Mouse (Mus musculus) intestine, postnatal 0 days (tissue): ENCODE data around the gene Stard3nl. TPM values are rescaled to one million over a fixed set of nuclear protein-coding genes. Genes with fewer than 3 reads are reported as not detected.
"Not testable (repeated sequence)": the region's sequence is repeated elsewhere in the genome, so short reads cannot be mapped to it uniquely, and the experiment has no call there.

Experiments used
- ATAC-seq: fragments of 200-750 bp; cut with Nextera tagmentation; 2 replicates; pipeline ENCODE4 v1.8.0; 2017; ENCODE audit warnings: mild to moderate bottlenecking, moderate TSS enrichment, moderate library complexity
- H3K27ac ChIP-seq: fragments of 300-500 bp; sonication (generic); 2 replicates; pipeline ENCODE4 v1.5.1; 2014; ENCODE audit warnings: mild to moderate bottlenecking, low read depth, low read length, moderate library complexity
- H3K27me3 ChIP-seq: fragments of 300-500 bp; sonication (generic); replicated peaks from 2 replicates; pipeline ENCODE4 v1.6.1; 2014; ENCODE audit warnings: low read length, mixed read lengths; ENCODE audit not compliant: control insufficient read depth, insufficient read depth
- H3K36me3 ChIP-seq: fragments of 300-500 bp; sonication (generic); 2 replicates; pipeline ENCODE4 v1.6.1; 2014; ENCODE audit warnings: mild to moderate bottlenecking, moderate library complexity; ENCODE audit not compliant: control insufficient read depth, insufficient read depth
- H3K4me1 ChIP-seq: fragments of 300-500 bp; sonication (generic); replicated peaks from 2 replicates; pipeline ENCODE4 v1.6.1; 2014; ENCODE audit warnings: antibody characterized with exemption, low read length, mixed read lengths; ENCODE audit not compliant: control insufficient read depth, insufficient read depth
- H3K4me2 ChIP-seq: fragments of 300-500 bp; sonication (generic); replicated peaks from 2 replicates; pipeline ENCODE4 v1.6.1; 2014; ENCODE audit warnings: low read depth, mild to moderate bottlenecking, moderate library complexity
- H3K4me3 ChIP-seq: fragments of 300-500 bp; sonication (generic); 2 replicates; pipeline ENCODE4 v1.5.1; 2014; ENCODE audit warnings: low read depth, low read length
- H3K9ac ChIP-seq: fragments of 300-500 bp; sonication (generic); 2 replicates; pipeline ENCODE4 v1.6.1; 2014; ENCODE audit warnings: mild to moderate bottlenecking, low read depth, low read length
- H3K9me3 ChIP-seq: fragments of 300-500 bp; sonication (generic); 2 replicates; pipeline ENCODE4 v1.6.1; 2016; ENCODE audit warnings: mixed run types; ENCODE audit not compliant: control insufficient read depth
- CTCF ChIP-seq: sonication (generic); IDR thresholded peaks from 2 replicates; pipeline ENCODE4 v1.5.1; 2016; ENCODE audit warnings: low read depth, mild to moderate bottlenecking, control low read depth, antibody characterized with exemption, moderate library complexity
- WGBS: fragments of 180-500 bp; shearing (Covaris S2); extraction: QIAGEN DNeasy Blood & Tissue Kit; methylation state at CpG from one replicate; pipeline ENCODE4 v1.1.7; 2014; 5-methylcytosine and 5-hydroxymethylcytosine counted together
- polyA plus RNA-seq: library from polyadenylated mRNA; unstranded; fragments of >200 nt; fragmentation: Nextera tagmentation; extraction: Ambion mirVana; gene quantifications from 2 replicates; pipeline ENCODE4 v1.2.1, GENCODE M21; 2015

Stard3nl gene
- polyA plus RNA-seq, 1 experiment from 2014 or later: 79.6 TPM

DNA sequence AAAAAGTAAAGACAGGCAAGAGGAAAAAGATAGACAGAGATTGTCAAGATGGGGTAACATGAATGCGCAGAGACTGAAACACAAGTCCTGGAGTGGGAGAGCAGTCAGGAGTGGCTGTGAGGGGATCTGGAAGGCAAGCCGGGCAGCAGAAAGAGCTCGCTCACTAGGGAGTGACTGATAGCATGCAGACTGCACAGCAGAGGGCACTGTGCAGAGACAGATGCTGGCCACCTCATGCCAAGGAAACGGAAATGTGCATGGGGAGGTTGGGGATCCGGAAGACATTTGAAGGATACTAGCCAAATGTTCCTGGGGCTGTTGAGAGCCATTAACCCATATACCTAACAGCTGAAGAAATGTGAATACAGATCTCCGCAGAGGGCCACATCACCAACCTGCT lies 33.2 kb downstream of the Stard3nl start:
- Histone ChIP-seq H3K4me1 (no peaks in the 10 kb centered on the region), H3K27me3 (no peaks in the 10 kb centered on the region), H3K9me3 (no peaks in the 10 kb centered on the region), H3K27ac (no peak overlapping the region), H3K9ac (no peak overlapping the region), H3K4me2 (no peak overlapping the region), H3K4me3 (no peak overlapping the region), H3K36me3 (peaks cover 17% of the 10 kb centered on the region)
- ATAC-seq: no peak
- TF ChIP-seq CTCF: peak; percentile 70
- 72% methylated on average over 6 of the region's 6 CpGs for WGBS

- Histone ChIP-seq H3K9me3 (no peaks in the 10 kb centered on the region), H3K4me3 (no peak overlapping the region), H3K27me3 (no peaks in the 10 kb centered on the region), H3K4me1 (no peaks in the 10 kb centered on the region), H3K9ac (no peak overlapping the region), H3K4me2 (no peak overlapping the region), H3K27ac (no peak overlapping the region), H3K36me3 (peaks cover 24% of the 10 kb centered on the region)
- no peak for TF ChIP-seq CTCF
- ATAC-seq: no peak
- WGBS: 67% methylated on average over 5 of the region's 5 CpGs
Observed at GRCm38 (mm10) chr13:19358027-19358426, 37.6 kb downstream of the Stard3nl start.

- H3K4me1 ChIP-seq: no peaks in the 10 kb centered on the region
- no peak overlapping the region for H3K4me2 ChIP-seq
- 77% methylated on average over 7 of the region's 7 CpGs for WGBS
- H3K9ac ChIP-seq: no peak overlapping the region
- H3K9me3 ChIP-seq: no peaks in the 10 kb centered on the region
- TF ChIP-seq CTCF: no peak
- no peak for ATAC-seq
- H3K4me3 ChIP-seq: no peak overlapping the region
- no peak overlapping the region for H3K27ac ChIP-seq
- peaks cover 24% of the 10 kb centered on the region for H3K36me3 ChIP-seq
- H3K27me3 ChIP-seq: no peaks in the 10 kb centered on the region
Observed at GRCm38 (mm10) chr13:19357301-19357700, 38.3 kb downstream of the Stard3nl start.

GRCm38 (mm10) chr13:19356720-19357119 lies 38.9 kb downstream of the Stard3nl start:
- no peak overlapping the region for H3K4me2 ChIP-seq
- no peak for ATAC-seq
- H3K27ac ChIP-seq: no peak overlapping the region
- no peaks in the 10 kb centered on the region for H3K27me3 ChIP-seq
- no peak for TF ChIP-seq CTCF
- no peaks in the 10 kb centered on the region for H3K9me3 ChIP-seq
- no peak overlapping the region for H3K4me3 ChIP-seq
- 85% methylated on average over 5 of the region's 5 CpGs for WGBS
- no peak overlapping the region for H3K9ac ChIP-seq
- H3K4me1 ChIP-seq: no peaks in the 10 kb centered on the region
- H3K36me3 ChIP-seq: peaks cover 24% of the 10 kb centered on the region

DNA sequence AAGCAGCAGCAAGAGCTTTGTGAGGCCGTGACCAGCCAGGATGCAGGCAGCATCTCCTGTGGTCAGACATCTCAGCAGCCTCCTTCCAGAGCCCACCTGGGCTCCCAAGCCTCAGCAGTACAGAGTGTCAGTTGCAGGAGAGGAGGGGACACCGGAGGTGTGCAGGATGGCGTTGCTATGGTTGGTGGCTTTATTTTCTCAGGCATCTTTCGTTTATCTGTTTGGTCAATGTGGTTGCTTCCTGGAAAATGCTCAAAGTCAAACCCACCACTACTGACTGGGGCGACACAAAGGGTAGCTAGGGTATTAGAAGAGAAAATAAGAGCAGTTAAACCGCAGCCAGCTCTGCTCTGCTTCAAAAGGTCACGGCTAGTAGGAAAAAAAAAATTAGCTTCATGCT lies 39.5 kb downstream of the Stard3nl start:
- no peak overlapping the region for H3K4me2 ChIP-seq
- ATAC-seq: no peak
- 86% methylated on average over 7 of the region's 7 CpGs for WGBS
- H3K36me3 ChIP-seq: peaks cover 24% of the 10 kb centered on the region
- H3K27ac ChIP-seq: no peak overlapping the region
- TF ChIP-seq CTCF: no peak
- H3K9ac ChIP-seq: no peak overlapping the region
- no peak overlapping the region for H3K4me3 ChIP-seq
- H3K27me3 ChIP-seq: no peaks in the 10 kb centered on the region
- no peaks in the 10 kb centered on the region for H3K9me3 ChIP-seq
- no peaks in the 10 kb centered on the region for H3K4me1 ChIP-seq

DNA sequence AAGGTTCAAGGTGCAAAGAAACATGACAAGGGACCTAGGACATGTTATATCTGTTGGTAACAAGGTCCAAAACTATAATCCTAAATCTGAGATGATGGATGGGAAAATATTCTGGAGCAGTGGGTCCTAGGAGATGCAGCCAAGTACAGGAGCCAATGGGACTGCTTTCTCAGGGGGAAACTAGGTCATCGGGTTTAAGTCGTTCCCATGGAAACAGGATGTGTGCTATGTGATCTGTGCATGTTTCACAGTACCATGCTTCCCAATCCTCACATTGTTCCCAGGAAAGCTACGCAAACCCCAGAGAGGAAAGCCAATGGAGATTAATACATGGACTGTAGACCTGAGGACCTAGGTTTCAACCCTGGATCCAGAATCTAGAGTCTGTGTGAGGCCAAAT lies 42.8 kb downstream of the Stard3nl start:
- 82% methylated on average over 3 of the region's 3 CpGs for WGBS
- Histone ChIP-seq H3K9ac (no peak overlapping the region), H3K4me3 (no peak overlapping the region), H3K4me2 (no peak overlapping the region), H3K36me3 (peaks cover 11% of the 10 kb centered on the region), H3K27me3 (no peaks in the 10 kb centered on the region), H3K4me1 (no peaks in the 10 kb centered on the region), H3K9me3 (no peaks in the 10 kb centered on the region), H3K27ac (no peak overlapping the region)
- TF ChIP-seq CTCF: no peak
- ATAC-seq: no peak

DNA sequence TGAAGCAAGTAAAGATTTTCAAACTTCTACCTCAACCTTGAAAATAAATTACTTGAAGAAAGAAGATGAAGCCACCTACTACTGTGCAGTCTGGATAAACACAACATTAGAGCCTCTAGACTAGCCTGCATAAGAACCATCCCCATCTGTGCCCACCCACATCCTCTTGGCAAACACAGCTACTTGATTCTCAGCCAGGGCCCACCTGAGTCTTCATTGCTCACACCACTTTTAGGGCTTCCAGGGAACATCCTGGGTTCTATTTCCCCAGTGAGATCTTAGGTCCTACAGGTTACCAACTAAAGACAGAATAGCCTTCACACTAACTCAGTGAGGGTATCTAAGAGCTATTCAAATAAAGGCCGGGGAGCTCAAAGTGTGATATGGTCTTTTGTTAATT lies 55.2 kb downstream of the Stard3nl start:
- not testable (repeated sequence) for H3K4me3 ChIP-seq, H3K36me3 ChIP-seq, H3K9me3 ChIP-seq, H3K27me3 ChIP-seq, H3K4me2 ChIP-seq, H3K9ac ChIP-seq, H3K4me1 ChIP-seq, H3K27ac ChIP-seq, ATAC-seq
- WGBS: 78% methylated on average over 1 of the region's 1 CpGs

- not testable (repeated sequence) for H3K36me3 ChIP-seq, H3K9ac ChIP-seq, H3K4me2 ChIP-seq, H3K27me3 ChIP-seq, ATAC-seq, H3K9me3 ChIP-seq, H3K4me1 ChIP-seq, H3K27ac ChIP-seq, H3K4me3 ChIP-seq
- WGBS: 83% methylated on average over 1 of the region's 1 CpGs
Observed at GRCm38 (mm10) chr13:19336310-19336709, 59.3 kb downstream of the Stard3nl start.
